Mouse (Mus musculus) liver, adult 2 months (tissue): ENCODE results near the gene Car12.

Experiments
- CTCF ChIP-seq: fragments of 200-500 bp; IDR thresholded peaks from 2 replicates; pipeline ENCODE4 v1.5.1; 2011; ENCODE audit warnings: low read depth, low read length, control low read depth
- POLR2A ChIP-seq: fragments of 200-500 bp; IDR thresholded peaks from 2 replicates; pipeline ENCODE4 v1.6.1; 2011; ENCODE audit warnings: low read length, control low read depth; ENCODE audit not compliant: insufficient read depth; ENCODE audit errors: extremely low read depth

DNA sequence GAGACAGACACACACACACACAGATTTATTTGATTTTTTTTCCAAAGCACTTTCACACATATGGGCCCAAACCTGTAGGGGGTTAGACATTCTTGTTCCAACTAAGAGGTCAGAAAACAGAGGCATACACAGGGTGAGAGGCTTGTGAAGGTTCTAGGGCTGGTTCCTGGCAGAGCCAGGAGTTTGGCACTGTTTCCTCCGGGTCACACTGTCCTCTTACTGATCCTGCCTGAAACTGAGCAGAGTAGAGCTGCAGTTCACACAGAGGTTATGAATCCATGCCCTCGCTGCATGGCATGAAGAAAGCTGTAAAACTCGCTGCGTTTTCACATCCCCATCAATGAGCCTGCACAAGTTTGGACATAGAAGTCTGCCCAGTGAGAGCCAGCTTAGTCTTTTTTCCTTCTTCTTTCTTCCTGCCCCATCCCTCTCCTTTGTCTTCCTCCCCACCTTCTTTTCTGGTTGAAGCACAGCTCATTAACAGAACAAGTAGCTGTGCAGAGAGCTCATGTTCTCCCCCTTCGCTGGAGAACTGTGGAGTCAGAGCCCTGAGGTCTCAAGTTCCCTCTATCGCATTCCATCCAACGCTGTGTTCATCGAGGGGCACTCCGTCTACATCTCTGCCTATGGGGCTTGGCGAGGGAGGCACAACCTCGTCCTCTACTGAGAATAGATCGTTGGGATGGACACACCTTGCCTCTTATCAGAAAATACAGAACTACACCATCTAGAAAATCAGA lies 4.5 kb upstream of the Car12 start:
- TF ChIP-seq CTCF (no peak), POLR2A (no peak)
